Mouse (Mus musculus) intestine, embryonic 16.5 days (tissue): ENCODE data around the gene Basp1. TPM values are rescaled to one million over a fixed set of nuclear protein-coding genes. Genes with fewer than 3 reads are reported as not detected.

Source experiments
- ATAC-seq: fragments of 200-750 bp; cut with Nextera tagmentation; 2 replicates; pipeline ENCODE4 v1.8.0; 2017; ENCODE audit warnings: moderate TSS enrichment, moderate library complexity
- H3K27ac ChIP-seq: fragments of 300-500 bp; sonication (generic); 2 replicates; pipeline ENCODE4 v1.5.1; 2014; ENCODE audit warnings: mild to moderate bottlenecking, low read length
- H3K27me3 ChIP-seq: fragments of 300-500 bp; sonication (generic); replicated peaks from 2 replicates; pipeline ENCODE4 v1.6.1; 2014; ENCODE audit warnings: low read length, control low read depth, mixed read lengths; ENCODE audit not compliant: control insufficient read depth, insufficient read depth
- H3K36me3 ChIP-seq: fragments of 300-500 bp; sonication (generic); 2 replicates; pipeline ENCODE4 v1.6.1; 2014; ENCODE audit warnings: low read length, control low read depth; ENCODE audit not compliant: control insufficient read depth, insufficient read depth
- H3K4me1 ChIP-seq: fragments of 300-500 bp; sonication (generic); 2 replicates; pipeline ENCODE4 v1.6.1; 2014; ENCODE audit warnings: low read length, control low read depth, mixed read lengths; ENCODE audit not compliant: control insufficient read depth, insufficient read depth
- H3K4me2 ChIP-seq: fragments of 300-500 bp; sonication (generic); 2 replicates; pipeline ENCODE4 v1.6.1; 2014; ENCODE audit warnings: low read depth, low read length, control low read depth
- H3K4me3 ChIP-seq: fragments of 300-500 bp; sonication (generic); 2 replicates; pipeline ENCODE4 v1.5.1; 2014; ENCODE audit warnings: mild to moderate bottlenecking, low read length
- H3K9ac ChIP-seq: fragments of 300-500 bp; sonication (generic); 2 replicates; pipeline ENCODE4 v1.6.1; 2014; ENCODE audit warnings: low read depth, low read length
- H3K9me3 ChIP-seq: fragments of 300-500 bp; sonication (generic); 2 replicates; pipeline ENCODE4 v1.6.1; 2016; ENCODE audit warnings: low read length, control low read depth; ENCODE audit not compliant: control insufficient read depth
- WGBS: fragments of 180-500 bp; shearing (Covaris S2); extraction: QIAGEN DNeasy Blood & Tissue Kit; methylation state at CpG from one replicate; pipeline ENCODE4 v1.1.7; 2014; 5-methylcytosine and 5-hydroxymethylcytosine counted together
- polyA plus RNA-seq: library from polyadenylated mRNA; unstranded; fragments of >200 nt; fragmentation: Nextera tagmentation; extraction: Ambion mirVana; gene quantifications from 2 replicates; pipeline ENCODE4 v1.2.1, GENCODE M21; 2015

Gene Basp1
- polyA plus RNA-seq, 1 experiment from 2014 or later: 6.5 TPM

GRCm38 (mm10) chr15:25360825-25361224 is 52.7 kb downstream of the Basp1 start:
- no peak for ATAC-seq
- no peaks in the 10 kb centered on the region for H3K27me3 ChIP-seq
- no peaks in the 10 kb centered on the region for H3K36me3 ChIP-seq
- no peak overlapping the region for H3K4me3 ChIP-seq
- H3K9me3 ChIP-seq: no peaks in the 10 kb centered on the region
- no peak overlapping the region for H3K4me2 ChIP-seq
- no peak overlapping the region for H3K9ac ChIP-seq
- whole genome bisulfite sequencing: 61% methylated on average over 5 of the region's 5 CpGs
- H3K4me1 ChIP-seq: no peaks in the 10 kb centered on the region; the same call in 1 of the 2 replicates
- H3K27ac ChIP-seq: no peak overlapping the region

- ATAC-seq: no peak
- Histone ChIP-seq H3K4me3 (no peak overlapping the region), H3K27ac (no peak overlapping the region), H3K4me1 (no peaks in the 10 kb centered on the region), H3K36me3 (no peaks in the 10 kb centered on the region), H3K27me3 (no peaks in the 10 kb centered on the region), H3K9me3 (no peaks in the 10 kb centered on the region), H3K9ac (no peak overlapping the region), H3K4me2 (no peak overlapping the region)
- WGBS: 62% methylated on average over 14 of the region's 14 CpGs
Observed at GRCm38 (mm10) chr15:25358680-25359097, 54.9 kb downstream of the Basp1 start.

GRCm38 (mm10) chr15:25355339-25355738 is 58.2 kb downstream of the Basp1 start:
- Histone ChIP-seq H3K9me3 (no peaks in the 10 kb centered on the region), H3K4me1 (no peaks in the 10 kb centered on the region), H3K4me3 (no peak overlapping the region), H3K9ac (no peak overlapping the region), H3K27ac (no peak overlapping the region), H3K27me3 (no peaks in the 10 kb centered on the region), H3K36me3 (no peaks in the 10 kb centered on the region), H3K4me2 (no peak overlapping the region)
- WGBS: 87% methylated on average over 5 of the region's 5 CpGs
- ATAC-seq: no peak

GRCm38 (mm10) chr15:25354738-25355137 is 58.8 kb downstream of the Basp1 start:
- H3K36me3 ChIP-seq: no peaks in the 10 kb centered on the region
- H3K9me3 ChIP-seq: no peaks in the 10 kb centered on the region
- 79% methylated on average over 6 of the region's 6 CpGs for WGBS
- H3K4me3 ChIP-seq: no peak overlapping the region
- ATAC-seq: no peak
- H3K9ac ChIP-seq: no peak overlapping the region
- H3K4me1 ChIP-seq: no peaks in the 10 kb centered on the region
- H3K27me3 ChIP-seq: no peaks in the 10 kb centered on the region
- H3K27ac ChIP-seq: no peak overlapping the region
- no peak overlapping the region for H3K4me2 ChIP-seq

GRCm38 (mm10) chr15:25353498-25353897 is 60.1 kb downstream of the Basp1 start:
- Histone ChIP-seq H3K4me1 (no peaks in the 10 kb centered on the region), H3K9me3 (no peaks in the 10 kb centered on the region), H3K27ac (no peak overlapping the region), H3K27me3 (no peaks in the 10 kb centered on the region), H3K36me3 (no peaks in the 10 kb centered on the region), H3K9ac (no peak overlapping the region), H3K4me2 (no peak overlapping the region), H3K4me3 (no peak overlapping the region)
- 67% methylated on average over 6 of the region's 6 CpGs for WGBS
- ATAC-seq: no peak

GRCm38 (mm10) chr15:25343263-25343662 is 70.3 kb downstream of the Basp1 start:
- 74% methylated on average over 6 of the region's 6 CpGs for WGBS
- no peak for ATAC-seq

GRCm38 (mm10) chr15:25335277-25335676 is 78.3 kb downstream of the Basp1 start:
- no peak overlapping the region for H3K4me3 ChIP-seq
- no peak overlapping the region for H3K9ac ChIP-seq
- WGBS: 86% methylated on average over 11 of the region's 11 CpGs
- no peaks in the 10 kb centered on the region for H3K36me3 ChIP-seq
- ATAC-seq: no peak
- no peaks in the 10 kb centered on the region for H3K27me3 ChIP-seq
- H3K4me1 ChIP-seq: no peaks in the 10 kb centered on the region
- no peak overlapping the region for H3K4me2 ChIP-seq
- H3K9me3 ChIP-seq: no peaks in the 10 kb centered on the region
- no peak overlapping the region for H3K27ac ChIP-seq

More at GRCm38 (mm10) chr15:25343263-25343662, 70.3 kb downstream of the Basp1 start:
- Histone ChIP-seq H3K9me3 (no peaks in the 10 kb centered on the region), H3K27ac (no peak overlapping the region), H3K9ac (no peak overlapping the region), H3K36me3 (no peaks in the 10 kb centered on the region), H3K27me3 (no peaks in the 10 kb centered on the region), H3K4me3 (no peak overlapping the region), H3K4me2 (no peak overlapping the region), H3K4me1 (no peaks in the 10 kb centered on the region)

- H3K4me2 ChIP-seq: no peak overlapping the region
- H3K9me3 ChIP-seq: no peaks in the 10 kb centered on the region
- H3K27ac ChIP-seq: no peak overlapping the region
- no peak for ATAC-seq
- 64% methylated on average over 16 of the region's 16 CpGs for WGBS
- no peaks in the 10 kb centered on the region for H3K27me3 ChIP-seq
- no peak overlapping the region for H3K4me3 ChIP-seq
- H3K4me1 ChIP-seq: no peaks in the 10 kb centered on the region
- no peaks in the 10 kb centered on the region for H3K36me3 ChIP-seq
- no peak overlapping the region for H3K9ac ChIP-seq
Observed at GRCm38 (mm10) chr15:25331877-25332445, 81.6 kb downstream of the Basp1 start.

- Histone ChIP-seq H3K4me1 (no peaks in the 10 kb centered on the region), H3K4me2 (no peak overlapping the region), H3K4me3 (no peak overlapping the region), H3K27me3 (no peaks in the 10 kb centered on the region), H3K27ac (no peak overlapping the region), H3K36me3 (no peaks in the 10 kb centered on the region), H3K9me3 (no peaks in the 10 kb centered on the region), H3K9ac (no peak overlapping the region)
- 65% methylated on average over 4 of the region's 4 CpGs for WGBS
- ATAC-seq: no peak
Observed at GRCm38 (mm10) chr15:25330946-25331345, 82.6 kb downstream of the Basp1 start.

GRCm38 (mm10) chr15:25322601-25323000 is 91.0 kb downstream of the Basp1 start:
- Histone ChIP-seq H3K4me3 (no peak overlapping the region), H3K4me1 (no peaks in the 10 kb centered on the region), H3K9me3 (no peaks in the 10 kb centered on the region), H3K36me3 (no peaks in the 10 kb centered on the region), H3K9ac (no peak overlapping the region), H3K27ac (no peak overlapping the region), H3K27me3 (no peaks in the 10 kb centered on the region), H3K4me2 (no peak overlapping the region)
- ATAC-seq: no peak
- 57% methylated on average over 2 of the region's 2 CpGs for WGBS
